Mouse (Mus musculus) liver, postnatal 0 days (tissue): ENCODE results near the gene Pde10a.

Experiments
- CTCF ChIP-seq: sonication (generic); IDR thresholded peaks from 2 replicates; pipeline ENCODE4 v1.5.1; 2016; ENCODE audit warnings: antibody characterized with exemption, low read depth
- EP300 ChIP-seq: IDR thresholded peaks from 2 replicates; pipeline ENCODE4 v1.6.1; 2016; ENCODE audit warnings: antibody characterized with exemption, low read depth, mild to moderate bottlenecking

DNA sequence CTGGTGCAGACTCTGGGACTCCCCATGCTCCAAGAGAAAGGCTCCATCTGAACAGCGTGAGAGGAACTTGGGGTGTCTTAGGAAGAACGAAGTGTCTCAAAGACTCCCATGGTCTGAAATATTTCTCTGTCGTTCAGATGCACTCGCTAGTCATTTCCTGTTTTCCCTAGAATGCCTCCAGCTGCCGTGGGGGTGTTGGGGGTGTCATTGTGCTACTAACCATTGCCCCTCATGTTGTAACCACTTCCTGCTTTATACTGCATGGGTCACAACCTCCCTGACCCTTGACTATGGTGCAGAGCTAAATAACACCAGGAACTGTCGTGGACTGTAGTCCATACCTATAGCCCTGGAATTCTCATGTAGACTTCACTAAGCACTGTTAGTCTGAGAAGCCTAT, 321.3 kb downstream of the Pde10a start:
- TF ChIP-seq CTCF (no peak), EP300 (0 out of 2 replicates have a peak, but pooled peaks have one; percentile 35)
